In the genomic region with DNA sequence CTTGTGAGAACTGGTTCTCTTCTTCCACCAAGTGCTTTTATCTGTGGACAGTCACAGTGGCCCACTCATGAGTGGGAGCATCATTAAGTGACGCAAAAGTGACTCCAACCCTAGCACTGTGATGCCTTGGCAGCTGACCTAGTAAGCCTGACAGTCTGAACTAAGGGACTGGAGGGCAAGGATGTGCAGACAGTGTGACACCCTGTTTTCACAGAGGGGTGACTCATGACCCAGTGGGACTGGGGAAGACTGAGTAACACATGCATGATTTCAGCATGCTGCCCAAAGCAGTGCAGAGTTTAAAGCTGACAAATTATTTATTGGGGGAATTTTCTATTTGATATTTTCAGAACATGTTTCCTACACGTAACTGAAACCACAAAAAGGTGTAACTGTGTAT, we compare ENCODE assay signal across 35 mouse cellular contexts. TPM values are rescaled to one million over a fixed set of nuclear protein-coding genes. Genes with fewer than 3 reads are reported as not detected.
DNase-seq lines count a peak whose midpoint lies in the region; ATAC-seq and TF ChIP-seq lines count a peak whose summit lies in the region.
"Had no signal": no experiment of that assay in that cellular context is flagged by ENCODE, and none has a peak within 500 bp of the region (broad histone marks: within the 10 kb centered on the region; RNA-seq: fewer than 3 reads in every experiment).

No protein-coding gene starts in this region.

- no peak overlapping the region for H3K4me3 ChIP-seq in liver, adult 2 months (ENCODE audit: insufficient read depth, low read depth, low read length)
- H3K4me3 ChIP-seq: embryonic facial prominence, embryonic 15.5 days; heart, embryonic 12.5 days; limb, embryonic 12.5 days had no signal

- TF ChIP-seq POLR2A in liver, adult 2 months (IDR thresholded peaks at IDR 0.05; ENCODE audit: extremely low read depth, insufficient read depth, low read length): no peak

- no peak overlapping the region for H3K9ac ChIP-seq in liver, adult 2 months (ENCODE audit: low read depth, low read length)
- H3K9ac ChIP-seq: embryonic facial prominence, embryonic 15.5 days; forebrain, postnatal 0 days; heart, embryonic 12.5 days; limb, embryonic 12.5 days; liver, embryonic 14.5 days had no signal

- no peak for TF ChIP-seq CTCF in liver, adult 2 months (IDR thresholded peaks at IDR 0.05; ENCODE audit: low read depth, low read length)

- no peaks in the 10 kb centered on the region for H3K79me2 ChIP-seq in liver, adult 2 months (ENCODE audit: control insufficient read depth, insufficient read depth, low read length)

- H3K36me3 ChIP-seq in liver, adult 2 months (ENCODE audit: control insufficient read depth, insufficient read depth, low read length): no peaks in the 10 kb centered on the region
- H3K36me3 ChIP-seq: embryonic facial prominence, embryonic 15.5 days; heart, embryonic 12.5 days; limb, embryonic 12.5 days had no signal

- H3K27me3 ChIP-seq in liver, adult 2 months (ENCODE audit: control insufficient read depth, insufficient read depth, low read length): no peaks in the 10 kb centered on the region
- H3K27me3 ChIP-seq: limb, embryonic 12.5 days had no signal

- peaks cover 3% of the 10 kb centered on the region for H3K4me1 ChIP-seq in liver, adult 2 months (ENCODE audit: control insufficient read depth, insufficient read depth, low read length)
- H3K4me1 ChIP-seq: embryonic facial prominence, embryonic 15.5 days; heart, embryonic 12.5 days; limb, embryonic 12.5 days had no signal

- WGBS in liver, adult 2 months: 62% methylated on average over 2 of the region's 2 CpGs

- no peak overlapping the region for H3K27ac ChIP-seq in liver, adult 2 months (replicated peaks; ENCODE audit: insufficient read depth, low read depth, low read length)
- H3K27ac ChIP-seq: embryonic facial prominence, embryonic 15.5 days; hindbrain, postnatal 0 days; limb, embryonic 12.5 days; liver, embryonic 14.5 days; stomach, postnatal 0 days had no signal

- DNase-seq in liver, adult 2 months (ENCODE audit: extremely low read depth, low read depth, low spot score): peak; percentile 29
- DNase-seq in liver (no peak), adipocyte (ENCODE audit: low spot score) (peak; percentile 25)
- peak; percentile 13 for DNase-seq in fibroblast of lung, adult 2 months (ENCODE audit: low read depth)
- DNase-seq in thymus, postnatal 25 days: no peak
- no peak for DNase-seq in urinary bladder, postnatal 10 days (ENCODE audit: low spot score)
- DNase-seq: B cell, adult 2 months; cerebellum, adult 9-10 months; forebrain, postnatal 0 days; gastrocnemius, postnatal 25 days; heart, adult 18-20 months; heart, postnatal 10 days; kidney, postnatal 36 days; layer of hippocampus, postnatal 36 days had no signal

- ATAC-seq in CD4-positive, CD25-positive, alpha-beta regulatory T cell, adult 4 months: peak; percentile 26
- ATAC-seq: forebrain, postnatal 0 days; hindbrain, postnatal 0 days; intestine, postnatal 0 days had no signal

RNA-seq across cellular contexts. Expression of gene Mettl17, which starts 13.9 kb away (rescaled TPM):
- total RNA-seq in liver, adult 2 months (2014; rRNA removed): 14.0 and 23.2 TPM in 2 replicates
- polyA plus RNA-seq in liver, adult 2 months (2012; rRNA removed): 18.2 and 21.0 TPM in 2 replicates
- polyA plus RNA-seq in CD4-positive, CD25-positive, alpha-beta regulatory T cell, adult 4 months (2017; shearing (Covaris generic)): 10 to 100 TPM; 55.1 to 85.6 TPM

RNA-seq across cellular contexts. Expression of gene Ear6, which starts 17.3 kb away (rescaled TPM):
- total RNA-seq in liver, adult 2 months (2014; rRNA removed): not detected in 2 replicates
- polyA plus RNA-seq in liver, adult 2 months (2012; rRNA removed): not detected in 2 replicates
- not detected for polyA plus RNA-seq in CD4-positive, CD25-positive, alpha-beta regulatory T cell, adult 4 months (2017; shearing (Covaris generic))
- total RNA-seq: forebrain, postnatal 0 days; gastrocnemius, postnatal 25 days; heart, adult 18-20 months; heart, postnatal 10 days; hindbrain, postnatal 0 days; layer of hippocampus, adult 8-10 months; layer of hippocampus, postnatal 36 days; left cerebral cortex, postnatal 10 days; midbrain, postnatal 0 days had no signal
- polyA plus RNA-seq: embryonic facial prominence, embryonic 15.5 days; forebrain, embryonic 11.5 days; forebrain, postnatal 0 days; heart, embryonic 12.5 days; hindbrain, embryonic 11.5 days; hindbrain, postnatal 0 days; intestine, postnatal 0 days; kidney, embryonic 14.5 days; limb, embryonic 12.5 days; lung, embryonic 16.5 days; midbrain, embryonic 11.5 days; midbrain, postnatal 0 days; neural tube, embryonic 14.5 days; stomach, postnatal 0 days; urinary bladder, adult 2 months had no signal

RNA-seq across cellular contexts. Expression of gene Slc39a2, which starts 21.9 kb away (rescaled TPM):
- total RNA-seq in liver, adult 2 months (2014; rRNA removed): 0.65 and 1.4 TPM in 2 replicates
- polyA plus RNA-seq in liver, adult 2 months (2012; rRNA removed): 1.1 and 1.8 TPM in 2 replicates
- under 1 TPM; 0.39 to 0.71 TPM for polyA plus RNA-seq in CD4-positive, CD25-positive, alpha-beta regulatory T cell, adult 4 months (2017; shearing (Covaris generic))
- total RNA-seq: common myeloid progenitor, adult 5-6 weeks had no signal

RNA-seq across cellular contexts. Expression of gene Ndrg2, which starts 43.2 kb away (rescaled TPM):
- total RNA-seq in liver, adult 2 months (2014; rRNA removed): 1,230 and 1,535 TPM in 2 replicates
- polyA plus RNA-seq in liver, adult 2 months (2012; rRNA removed): 1,907 and 2,831 TPM in 2 replicates
- 10 to 100 TPM; 25.0 to 38.1 TPM for polyA plus RNA-seq in CD4-positive, CD25-positive, alpha-beta regulatory T cell, adult 4 months (2017; shearing (Covaris generic))

RNA-seq across cellular contexts. Expression of gene Tppp2, which starts 47.5 kb away (rescaled TPM):
- total RNA-seq in liver, adult 2 months (2014; rRNA removed): not detected in 2 replicates
- polyA plus RNA-seq in liver, adult 2 months (2012; rRNA removed): not detected in 2 replicates
- not detected for polyA plus RNA-seq in CD4-positive, CD25-positive, alpha-beta regulatory T cell, adult 4 months (2017; shearing (Covaris generic))
- total RNA-seq: common myeloid progenitor, adult 5-6 weeks; forebrain, postnatal 0 days; heart, adult 18-20 months; heart, postnatal 10 days; hindbrain, postnatal 0 days; layer of hippocampus, adult 8-10 months; layer of hippocampus, postnatal 36 days; left cerebral cortex, postnatal 10 days; megakaryocyte progenitor cell, adult 5-6 weeks; midbrain, postnatal 0 days had no signal
- polyA plus RNA-seq: embryonic facial prominence, embryonic 15.5 days; forebrain, embryonic 11.5 days; forebrain, postnatal 0 days; heart, embryonic 12.5 days; hindbrain, embryonic 11.5 days; hindbrain, postnatal 0 days; intestine, postnatal 0 days; kidney, embryonic 14.5 days; limb, embryonic 12.5 days; liver, embryonic 14.5 days; lung, embryonic 16.5 days; midbrain, embryonic 11.5 days; midbrain, postnatal 0 days; neural tube, embryonic 14.5 days; stomach, postnatal 0 days; thymus, postnatal 0 days had no signal

Comparison
In these comparisons a context has a peak if more than half of its experiments do, and no peak if none do; other contexts are left out.
1. DNase-seq: peak in liver, adult 2 months (single experiment), adipocyte (single experiment) and fibroblast of lung, adult 2 months (single experiment); none in liver (single experiment), thymus, postnatal 25 days (single experiment) and urinary bladder, postnatal 10 days (single experiment).